Mouse (Mus musculus): ENCODE measurements around the gene Tmtc4. TPM values are rescaled to one million over a fixed set of nuclear protein-coding genes. Genes with fewer than 3 reads are reported as not detected.

The Tmtc4 gene
- polyA plus RNA-seq, 1 experiment from 2014 or later = 48.0 TPM

DNA sequence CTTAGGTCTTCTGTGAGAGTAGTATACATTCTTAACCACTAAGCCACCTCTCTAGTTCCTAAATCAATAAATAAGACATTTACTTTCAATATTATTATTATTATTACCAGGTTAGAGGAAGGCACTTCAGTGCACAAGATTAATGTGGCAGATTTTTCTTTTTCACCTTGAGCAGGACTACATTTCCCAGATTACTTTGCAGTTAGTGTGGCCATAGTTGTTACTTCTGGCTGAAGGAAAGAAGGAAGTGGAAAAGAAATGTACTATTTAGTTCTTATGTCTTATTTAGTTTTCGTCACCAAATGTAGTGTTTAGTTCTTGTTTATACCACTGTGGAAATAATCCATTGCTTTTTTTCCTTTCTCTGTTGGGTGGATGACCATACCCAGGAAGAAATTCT, 19.9 kb upstream of the Tmtc4 start:
- Histone ChIP-seq H3K4me2 (ENCODE audit: low read length) (no peak overlapping the region), H3K36me3 (ENCODE audit: control insufficient read depth, insufficient read depth, low read length) (no peaks in the 10 kb centered on the region), H3K9ac (ENCODE audit: low read depth, low read length) (no peak overlapping the region), H3K27me3 (ENCODE audit: control insufficient read depth, insufficient read depth, low read depth, low read length) (no peaks in the 10 kb centered on the region), H3K4me1 (ENCODE audit: control insufficient read depth, insufficient read depth, low read length) (0 out of 2 replicates have a peak, but pooled peaks cover 3% of the 10 kb centered on the region), H3K9me3 (replicated peaks; ENCODE audit: control insufficient read depth, low read length, poor library complexity, severe bottlenecking) (no peaks in the 10 kb centered on the region), H3K4me3 (ENCODE audit: low read depth, low read length) (no peak overlapping the region), H3K27ac (ENCODE audit: low read length) (no peak overlapping the region)
- ATAC-seq = no peak
- 98% methylated on average over 1 of the region's 1 CpGs for WGBS

DNA sequence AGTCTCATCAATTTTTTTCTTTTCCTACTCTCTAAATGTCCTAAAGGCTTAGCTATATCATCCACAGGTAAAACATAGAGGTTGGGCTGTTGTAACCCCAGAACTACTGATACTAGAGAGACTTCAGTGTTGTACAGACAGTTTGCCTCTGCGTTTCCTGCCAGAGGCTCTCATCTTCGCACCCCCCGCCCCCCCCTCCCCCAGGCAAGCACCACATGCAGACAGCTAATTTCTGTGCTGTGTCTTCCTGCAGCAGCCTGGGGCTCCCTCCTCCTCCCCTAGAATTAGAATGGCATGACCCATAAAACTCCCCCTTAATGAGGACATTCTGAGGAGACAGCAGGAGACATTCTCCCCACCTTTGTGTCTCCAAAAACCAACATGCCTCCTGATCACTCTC, 17.6 kb upstream of the Tmtc4 start:
- no peak overlapping the region for H3K9ac ChIP-seq (ENCODE audit: low read depth, low read length)
- 55% methylated on average over 3 of the region's 3 CpGs for WGBS
- no peaks in the 10 kb centered on the region for H3K27me3 ChIP-seq (ENCODE audit: control insufficient read depth, insufficient read depth, low read depth, low read length)
- ATAC-seq = no peak
- H3K4me1 ChIP-seq (ENCODE audit: control insufficient read depth, insufficient read depth, low read length) = no peaks in the 10 kb centered on the region
- H3K4me3 ChIP-seq (ENCODE audit: low read depth, low read length) = no peak overlapping the region
- H3K27ac ChIP-seq (ENCODE audit: low read length) = no peak overlapping the region
- no peaks in the 10 kb centered on the region for H3K9me3 ChIP-seq (replicated peaks; ENCODE audit: control insufficient read depth, low read length, poor library complexity, severe bottlenecking)
- H3K36me3 ChIP-seq (ENCODE audit: control insufficient read depth, insufficient read depth, low read length) = no peaks in the 10 kb centered on the region
- no peak overlapping the region for H3K4me2 ChIP-seq (ENCODE audit: low read length)

DNA sequence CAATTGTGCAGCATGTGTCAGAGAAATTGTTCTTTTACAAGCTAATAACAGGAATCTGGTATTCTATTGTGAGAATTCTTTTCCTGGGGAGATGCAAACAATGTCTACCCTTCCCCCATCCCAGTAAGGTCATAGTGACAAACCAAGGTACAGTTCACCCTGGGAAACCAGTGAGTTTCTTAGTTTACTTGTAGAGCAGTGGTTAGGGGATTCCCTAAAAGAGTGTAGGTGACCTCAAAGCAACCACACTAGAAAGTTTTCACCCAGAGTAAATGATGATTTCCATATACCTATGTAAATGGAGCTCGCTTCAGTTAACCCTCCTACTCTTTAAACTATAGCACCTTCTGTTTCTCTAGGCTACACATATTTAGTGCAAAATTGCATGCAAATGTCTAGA, 13.6 kb upstream of the Tmtc4 start:
- H3K36me3 ChIP-seq (ENCODE audit: control insufficient read depth, insufficient read depth, low read length) = no peaks in the 10 kb centered on the region
- H3K4me2 ChIP-seq (ENCODE audit: low read length) = no peak overlapping the region
- no peak for ATAC-seq
- H3K9ac ChIP-seq (ENCODE audit: low read depth, low read length) = no peak overlapping the region
- 93% methylated on average over 1 of the region's 1 CpGs for WGBS
- H3K4me1 ChIP-seq (ENCODE audit: control insufficient read depth, insufficient read depth, low read length) = no peaks in the 10 kb centered on the region
- H3K27me3 ChIP-seq (ENCODE audit: control insufficient read depth, insufficient read depth, low read depth, low read length) = no peaks in the 10 kb centered on the region
- H3K27ac ChIP-seq (ENCODE audit: low read length) = no peak overlapping the region
- no peaks in the 10 kb centered on the region for H3K9me3 ChIP-seq (replicated peaks; ENCODE audit: control insufficient read depth, low read length, poor library complexity, severe bottlenecking)
- H3K4me3 ChIP-seq (ENCODE audit: low read depth, low read length) = no peak overlapping the region

DNA sequence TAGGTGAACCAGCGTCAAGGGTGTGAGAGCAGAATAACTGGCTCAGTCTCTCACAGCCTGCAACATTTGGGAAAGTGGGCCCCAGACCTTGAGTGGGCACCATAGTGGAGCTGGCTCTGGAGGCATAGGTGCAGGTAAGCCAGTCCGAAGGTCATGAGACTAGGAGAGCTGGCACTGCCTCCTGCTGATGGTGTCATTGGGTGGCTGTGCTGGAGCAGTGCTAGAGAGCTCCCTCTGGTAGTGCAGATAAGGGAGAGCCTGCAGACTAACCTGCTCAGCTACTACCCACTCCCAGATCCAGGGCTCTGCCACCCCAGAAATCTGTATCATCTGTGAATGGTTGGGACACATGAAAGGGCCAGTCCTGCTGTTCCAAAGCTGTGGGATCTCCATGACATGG, 10.1 kb upstream of the Tmtc4 start:
- Histone ChIP-seq H3K4me1 (ENCODE audit: control insufficient read depth, insufficient read depth, low read length) (no peaks in the 10 kb centered on the region), H3K4me3 (ENCODE audit: low read depth, low read length) (no peak overlapping the region), H3K4me2 (ENCODE audit: low read length) (no peak overlapping the region), H3K9me3 (replicated peaks; ENCODE audit: control insufficient read depth, low read length, poor library complexity, severe bottlenecking) (no peaks in the 10 kb centered on the region), H3K27ac (ENCODE audit: low read length) (no peak overlapping the region), H3K27me3 (ENCODE audit: control insufficient read depth, insufficient read depth, low read depth, low read length) (no peaks in the 10 kb centered on the region), H3K36me3 (ENCODE audit: control insufficient read depth, insufficient read depth, low read length) (no peaks in the 10 kb centered on the region), H3K9ac (ENCODE audit: low read depth, low read length) (no peak overlapping the region)
- WGBS = 91% methylated on average over 2 of the region's 2 CpGs
- ATAC-seq = no peak

DNA sequence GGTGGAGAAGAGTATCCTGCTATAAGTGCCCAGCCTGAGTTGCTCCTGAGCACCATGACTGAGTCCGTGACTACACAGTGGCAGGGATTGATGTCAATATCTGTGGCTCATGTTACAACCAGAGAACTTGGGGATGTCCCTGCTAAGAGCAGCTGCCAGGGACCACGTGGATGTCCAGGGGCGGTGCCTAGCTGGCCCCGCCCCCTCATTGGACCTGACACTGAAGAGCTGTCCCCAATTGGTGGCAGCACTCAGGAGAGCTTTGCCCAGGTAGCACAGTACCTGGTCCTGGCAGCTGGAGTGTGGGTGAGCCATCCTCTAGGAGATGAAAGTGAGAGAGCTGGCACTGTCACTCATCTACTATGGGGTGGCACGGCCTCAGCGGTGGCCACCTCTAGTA, 9.1 kb upstream of the Tmtc4 start:
- Histone ChIP-seq H3K9me3 (replicated peaks; ENCODE audit: control insufficient read depth, low read length, poor library complexity, severe bottlenecking) (no peaks in the 10 kb centered on the region), H3K36me3 (ENCODE audit: control insufficient read depth, insufficient read depth, low read length) (no peaks in the 10 kb centered on the region), H3K4me2 (ENCODE audit: low read length) (no peak overlapping the region), H3K4me1 (ENCODE audit: control insufficient read depth, insufficient read depth, low read length) (no peaks in the 10 kb centered on the region), H3K4me3 (ENCODE audit: low read depth, low read length) (no peak overlapping the region), H3K9ac (ENCODE audit: low read depth, low read length) (no peak overlapping the region), H3K27ac (ENCODE audit: low read length) (no peak overlapping the region), H3K27me3 (ENCODE audit: control insufficient read depth, insufficient read depth, low read depth, low read length) (no peaks in the 10 kb centered on the region)
- ATAC-seq = no peak
- 63% methylated on average over 6 of the region's 6 CpGs for WGBS

DNA sequence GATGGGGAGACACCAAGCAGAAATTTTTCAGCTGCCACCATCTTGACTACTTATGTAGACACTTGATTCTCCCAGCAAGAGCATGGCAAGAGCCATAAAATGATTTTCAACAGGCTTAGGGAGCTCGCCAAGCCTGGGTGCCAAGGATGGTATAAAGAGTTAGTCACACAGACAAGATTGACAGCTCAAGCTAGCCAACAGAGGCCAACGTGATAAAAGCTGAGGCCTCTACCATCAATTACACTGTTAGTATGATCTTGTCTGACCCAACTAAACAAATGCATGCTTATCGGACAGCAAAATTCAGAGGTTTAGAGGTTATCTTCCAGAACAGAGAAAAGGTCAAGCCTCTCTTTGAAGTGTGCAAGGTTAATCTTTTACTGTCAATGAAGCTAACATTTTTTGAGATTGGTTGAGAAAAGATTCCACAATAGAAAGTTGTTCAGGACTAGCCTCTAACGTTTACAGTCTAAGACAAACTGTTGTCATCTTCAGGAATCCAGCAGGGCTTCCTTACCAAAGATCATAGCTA, 6.8 kb upstream of the Tmtc4 start:
- no peaks in the 10 kb centered on the region for H3K4me1 ChIP-seq (ENCODE audit: control insufficient read depth, insufficient read depth, low read length)
- H3K9ac ChIP-seq (ENCODE audit: low read depth, low read length) = no peak overlapping the region
- H3K27me3 ChIP-seq (ENCODE audit: control insufficient read depth, insufficient read depth, low read depth, low read length) = no peaks in the 10 kb centered on the region
- no peak overlapping the region for H3K4me2 ChIP-seq (ENCODE audit: low read length)
- H3K4me3 ChIP-seq (ENCODE audit: low read depth, low read length) = no peak overlapping the region
- H3K36me3 ChIP-seq (ENCODE audit: control insufficient read depth, insufficient read depth, low read length) = no peaks in the 10 kb centered on the region
- H3K27ac ChIP-seq (ENCODE audit: low read length) = no peak overlapping the region
- no peaks in the 10 kb centered on the region for H3K9me3 ChIP-seq (replicated peaks; ENCODE audit: control insufficient read depth, low read length, poor library complexity, severe bottlenecking)
- no peak for ATAC-seq
- 77% methylated on average over 4 of the region's 4 CpGs for WGBS

DNA sequence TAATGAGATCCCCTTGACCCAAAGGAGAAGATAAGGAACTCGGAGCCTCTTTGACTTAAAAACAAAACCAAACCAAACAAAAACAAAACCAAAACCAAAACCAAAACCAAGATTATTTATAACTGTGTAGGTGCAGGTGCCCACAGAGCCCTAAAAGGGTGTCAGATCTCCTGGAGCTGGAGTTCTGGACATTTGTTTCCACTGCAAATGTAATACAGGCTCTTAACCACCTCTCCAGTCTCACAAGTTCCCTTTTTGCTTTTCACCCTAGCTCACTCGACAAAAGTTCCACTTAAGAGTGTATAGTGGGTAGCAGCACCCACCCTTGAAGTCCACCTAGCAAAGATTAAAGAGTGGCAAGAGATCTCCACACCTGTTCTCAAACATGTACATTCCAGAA, 2.6 kb upstream of the Tmtc4 start:
- ATAC-seq = no peak
- Histone ChIP-seq H3K4me3 (ENCODE audit: low read depth, low read length) (no peak overlapping the region), H3K27ac (ENCODE audit: low read length) (no peak overlapping the region), H3K9me3 (replicated peaks; ENCODE audit: control insufficient read depth, low read length, poor library complexity, severe bottlenecking) (no peaks in the 10 kb centered on the region), H3K4me2 (ENCODE audit: low read length) (no peak overlapping the region), H3K9ac (ENCODE audit: low read depth, low read length) (no peak overlapping the region), H3K4me1 (ENCODE audit: control insufficient read depth, insufficient read depth, low read length) (peaks cover 12% of the 10 kb centered on the region), H3K27me3 (ENCODE audit: control insufficient read depth, insufficient read depth, low read depth, low read length) (no peaks in the 10 kb centered on the region), H3K36me3 (ENCODE audit: control insufficient read depth, insufficient read depth, low read length) (no peaks in the 10 kb centered on the region)
- WGBS = 82% methylated on average over 2 of the region's 2 CpGs

DNA sequence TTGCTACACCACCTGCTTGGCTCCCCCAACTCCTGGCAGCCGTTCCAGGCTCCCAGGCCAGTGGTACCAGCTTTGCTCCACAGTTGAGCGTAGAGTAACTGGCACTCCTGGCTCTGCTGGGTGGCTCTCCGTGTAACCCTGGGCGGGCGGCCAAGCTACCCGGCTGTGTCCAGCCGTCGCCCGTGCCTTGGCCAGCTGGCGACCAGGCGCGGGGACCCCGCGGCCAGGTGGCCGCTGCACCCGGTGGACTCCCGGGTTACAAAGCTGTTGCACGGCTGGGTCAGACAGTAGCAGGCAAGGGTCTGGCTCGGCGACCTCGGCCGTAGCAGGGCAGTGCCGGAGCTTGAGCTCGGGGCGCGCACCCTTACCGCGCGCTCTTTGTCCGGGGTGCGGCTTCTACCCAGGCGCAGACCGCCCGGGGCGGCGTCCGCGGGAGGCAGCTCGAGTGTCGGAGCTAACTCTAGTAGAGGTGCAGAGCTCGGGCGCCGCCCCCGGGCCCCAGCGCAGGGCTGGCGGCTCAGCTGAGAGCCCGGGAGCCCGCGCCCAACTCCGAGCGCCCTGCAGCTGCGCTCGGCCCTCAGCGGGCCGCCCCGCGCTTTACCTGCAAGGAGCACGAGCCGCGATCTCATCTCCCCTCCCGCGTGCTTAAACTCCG, 1.1 kb downstream of the Tmtc4 start:
- ATAC-seq = peak; percentile 69
- Histone ChIP-seq H3K4me1 (ENCODE audit: control insufficient read depth, insufficient read depth, low read length) (peaks cover 14% of the 10 kb centered on the region), H3K4me3 (ENCODE audit: low read depth, low read length) (peak overlapping the region; percentile 79), H3K27ac (ENCODE audit: low read length) (peak overlapping the region; percentile 91), H3K27me3 (ENCODE audit: control insufficient read depth, insufficient read depth, low read depth, low read length) (no peaks in the 10 kb centered on the region), H3K9ac (ENCODE audit: low read depth, low read length) (peak overlapping the region; percentile 86), H3K9me3 (replicated peaks; ENCODE audit: control insufficient read depth, low read length, poor library complexity, severe bottlenecking) (no peaks in the 10 kb centered on the region), H3K4me2 (ENCODE audit: low read length) (peak overlapping the region; percentile 75), H3K36me3 (ENCODE audit: control insufficient read depth, insufficient read depth, low read length) (no peaks in the 10 kb centered on the region)
- WGBS = under 1% methylated on average over 62 of the region's 63 CpGs

DNA sequence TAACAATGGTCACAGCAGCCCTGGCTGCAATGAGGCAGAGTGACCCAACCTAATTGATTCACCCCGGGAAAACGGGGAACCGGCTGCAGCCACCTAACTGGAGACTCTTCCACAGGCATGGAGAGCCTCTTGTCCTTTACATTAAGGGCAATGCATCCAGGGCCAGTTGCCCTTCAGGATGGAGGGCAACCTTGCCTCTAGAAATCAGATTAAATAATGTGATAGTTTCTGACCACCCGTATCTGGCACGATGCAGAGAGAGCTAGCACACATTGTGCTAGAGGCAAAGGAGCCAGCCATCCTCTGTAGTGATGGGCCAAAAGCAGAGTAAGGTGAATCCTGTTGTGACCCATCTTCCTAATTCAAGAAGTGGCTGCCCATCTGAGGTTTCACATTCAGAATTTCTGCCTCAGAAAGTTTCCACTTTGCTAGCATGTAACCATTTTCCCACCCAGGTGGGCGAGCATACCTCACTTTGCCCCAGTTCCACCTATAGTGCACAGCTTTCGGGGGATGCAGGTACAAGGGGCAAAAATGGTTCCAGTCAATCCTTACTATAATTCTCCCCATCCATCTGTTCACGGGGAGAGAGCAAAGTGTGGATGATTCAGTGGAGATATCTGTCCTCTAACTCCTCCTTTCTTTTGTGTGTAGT, 1.9 kb downstream of the Tmtc4 start:
- H3K27ac ChIP-seq (ENCODE audit: low read length) = peak overlapping the region; percentile 91
- no peaks in the 10 kb centered on the region for H3K36me3 ChIP-seq (ENCODE audit: control insufficient read depth, insufficient read depth, low read length)
- H3K9me3 ChIP-seq (replicated peaks; ENCODE audit: control insufficient read depth, low read length, poor library complexity, severe bottlenecking) = no peaks in the 10 kb centered on the region
- H3K27me3 ChIP-seq (ENCODE audit: control insufficient read depth, insufficient read depth, low read depth, low read length) = no peaks in the 10 kb centered on the region
- H3K4me2 ChIP-seq (ENCODE audit: low read length) = peak overlapping the region; percentile 75
- H3K9ac ChIP-seq (ENCODE audit: low read depth, low read length) = peak overlapping the region; percentile 86
- peaks cover 14% of the 10 kb centered on the region for H3K4me1 ChIP-seq (ENCODE audit: control insufficient read depth, insufficient read depth, low read length)
- 20% methylated on average over 8 of the region's 8 CpGs for WGBS
- no peak for ATAC-seq
- H3K4me3 ChIP-seq (ENCODE audit: low read depth, low read length) = peak overlapping the region; percentile 79
